ENCODE assay signal across 7 mouse cellular contexts in the genomic region with DNA sequence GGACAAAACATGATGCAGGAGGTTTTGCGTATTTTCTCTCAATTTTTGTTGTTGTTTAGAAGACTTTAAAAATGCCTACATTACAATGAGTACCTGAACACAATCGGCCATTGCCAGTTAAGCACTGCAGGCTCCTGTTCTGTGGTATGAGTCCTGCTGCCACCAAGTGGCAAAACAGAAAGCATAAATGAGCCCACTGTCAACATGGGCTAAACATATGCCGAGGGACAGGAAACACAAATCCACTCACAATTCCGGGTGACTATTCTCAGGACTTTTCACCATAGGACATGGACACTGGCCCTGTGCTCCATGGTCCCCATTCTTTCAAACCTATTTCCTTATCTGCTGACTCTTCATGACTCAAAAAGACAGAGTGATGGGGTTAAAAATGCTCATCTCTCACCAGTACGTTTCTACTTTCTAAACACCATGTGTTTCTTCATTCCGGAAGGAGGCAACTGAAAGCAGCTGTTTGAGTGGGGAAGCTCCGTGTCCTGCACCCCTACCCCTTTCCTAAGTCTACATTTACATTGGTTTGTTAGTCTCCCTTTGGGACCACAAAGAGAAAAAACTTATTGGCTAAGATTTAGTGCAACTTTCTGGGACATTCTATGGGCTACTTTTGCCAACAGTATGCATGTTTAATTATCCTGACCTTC. TPM values are rescaled to one million over a fixed set of nuclear protein-coding genes. Genes with fewer than 3 reads are reported as not detected.
DNase-seq lines count a peak whose midpoint lies in the region; TF ChIP-seq lines count a peak whose summit lies in the region.

No protein-coding gene starts in this region.

- H3K4me3 ChIP-seq in layer of hippocampus, adult 2 months: no peak overlapping the region
- H3K4me3 ChIP-seq in ES-Bruce4 (ENCODE audit: low read depth, low read length): no peak overlapping the region

- peak; percentile 33 to 47 for DNase-seq in layer of hippocampus, adult 2 months (ENCODE audit: low spot score in 2 of 2)
- no peak for DNase-seq in layer of hippocampus, postnatal 25 days (ENCODE audit: extremely low spot score in 1 of 2, low spot score in 1 of 2)
- peak; percentile 17 to 26 for DNase-seq in adrenal gland, postnatal 36 days
- peak; percentile 22 for DNase-seq in heart, postnatal 4 days
- peak; percentile 33 for DNase-seq in lung, postnatal 10 days
- no peak for DNase-seq in urinary bladder, postnatal 4 days (ENCODE audit: low spot score in 2 of 2)

- peak; percentile 80 for TF ChIP-seq CTCF in layer of hippocampus, adult 2 months (conservative IDR thresholded peaks at IDR 0.05)
- TF ChIP-seq CTCF in ES-Bruce4 (IDR thresholded peaks at IDR 0.05; ENCODE audit: low read depth, low read length): peak; percentile 33

- H3K4me1 ChIP-seq in ES-Bruce4 (ENCODE audit: control insufficient read depth, insufficient read depth, low read length): no peaks in the 10 kb centered on the region

- no peaks in the 10 kb centered on the region for H3K9me3 ChIP-seq in ES-Bruce4 (replicated peaks; ENCODE audit: control insufficient read depth, insufficient read depth, low read length, poor library complexity, severe bottlenecking)

- no peaks in the 10 kb centered on the region for H3K36me3 ChIP-seq in ES-Bruce4 (ENCODE audit: control insufficient read depth, insufficient read depth, low read length, poor library complexity, severe bottlenecking)

- no peaks in the 10 kb centered on the region for H3K27me3 ChIP-seq in ES-Bruce4 (ENCODE audit: control insufficient read depth, insufficient read depth, low read length, poor library complexity, severe bottlenecking)

- H3K9ac ChIP-seq in ES-Bruce4 (ENCODE audit: low read depth, poor library complexity, severe bottlenecking): no peak overlapping the region

- TF ChIP-seq POLR2A in ES-Bruce4 (IDR thresholded peaks at IDR 0.05; ENCODE audit: insufficient read depth, low read length): no peak

- TF ChIP-seq EP300 in ES-Bruce4 (IDR thresholded peaks at IDR 0.05; ENCODE audit: insufficient read depth, low read depth, low read length): no peak

- peak overlapping the region; percentile 43; the same call in 1 of the 2 replicates for H3K27ac ChIP-seq in layer of hippocampus, adult 2 months
- no peak overlapping the region for H3K27ac ChIP-seq in ES-Bruce4 (ENCODE audit: insufficient read depth, low read length)

RNA-seq across cellular contexts. Expression of gene Tmcc1, which starts 57.2 kb away (rescaled TPM):
- 10 to 100 TPM; 83.2 to 85.3 TPM for total RNA-seq in layer of hippocampus, adult 2 months (2021)
- total RNA-seq in layer of hippocampus, postnatal 25 days (2021): 10 to 100 TPM; 80.1 to 81.7 TPM
- 20.5 and 21.3 TPM in 2 replicates for polyA plus RNA-seq in ES-Bruce4 (2011; ENCODE audit: insufficient read depth, insufficient read length, low read depth, missing spikeins)
- total RNA-seq in adrenal gland, postnatal 36 days (2021): 10 to 100 TPM; 20.8 to 20.9 TPM
- 10 to 100 TPM; 26.0 to 26.4 TPM for total RNA-seq in heart, postnatal 4 days (2021)

Comparison
In these comparisons a context has a peak if more than half of its experiments do, and no peak if none do; other contexts are left out.
1. DNase-seq: peak in layer of hippocampus, adult 2 months (2 of 2), adrenal gland, postnatal 36 days (2 of 2), heart, postnatal 4 days (single experiment) and lung, postnatal 10 days (single experiment); none in layer of hippocampus, postnatal 25 days (0 of 2) and urinary bladder, postnatal 4 days (0 of 2).